Mouse (Mus musculus) heart, embryonic 10.5 days (tissue): ENCODE data around the gene Tmprss7. TPM values are rescaled to one million over a fixed set of nuclear protein-coding genes. Genes with fewer than 3 reads are reported as not detected.

Source experiments
- DNase-seq: peaks from one replicate; pipeline ENCODE4 v3.0.0-alpha.2; 2017; ENCODE audit warnings: low spot score
- H3K27ac ChIP-seq: fragments of 300-500 bp; sonication (generic); 2 replicates; pipeline ENCODE4 v1.5.1; 2016; ENCODE audit warnings: mild to moderate bottlenecking
- H3K27me3 ChIP-seq: fragments of 300-500 bp; sonication (generic); 2 replicates; pipeline ENCODE4 v1.6.1; 2016; ENCODE audit warnings: mild to moderate bottlenecking; ENCODE audit not compliant: poor library complexity, insufficient read depth, severe bottlenecking
- H3K36me3 ChIP-seq: fragments of 300-500 bp; sonication (generic); 2 replicates; pipeline ENCODE4 v1.6.1; 2016; ENCODE audit warnings: mild to moderate bottlenecking, moderate library complexity
- H3K4me1 ChIP-seq: fragments of 300-500 bp; sonication (generic); 2 replicates; pipeline ENCODE4 v1.6.1; 2016; ENCODE audit warnings: mild to moderate bottlenecking
- H3K4me3 ChIP-seq: fragments of 300-500 bp; sonication (generic); 2 replicates; pipeline ENCODE4 v1.5.1; 2016; ENCODE audit warnings: mild to moderate bottlenecking, moderate library complexity
- H3K9me3 ChIP-seq: fragments of 300-500 bp; sonication (generic); 2 replicates; pipeline ENCODE4 v1.6.1; 2016; ENCODE audit warnings: mild to moderate bottlenecking, moderate library complexity
- WGBS: fragments of 180-500 bp; shearing (Covaris S2); methylation state at CpG from one replicate; pipeline ENCODE4 v1.1.7; 2016; 5-methylcytosine and 5-hydroxymethylcytosine counted together
- polyA plus RNA-seq: library from polyadenylated mRNA; unstranded; fragments of >200 nt; fragmentation: Nextera tagmentation; extraction: Ambion mirVana; gene quantifications from 2 replicates; pipeline ENCODE4 v1.2.1, GENCODE M21; 2016

Gene Tmprss7
- polyA plus RNA-seq, 1 experiment from 2014 or later = not detected

GRCm38 (mm10) chr16:45635826-45636225 lies 57.6 kb downstream of the Tmprss7 start:
- H3K36me3 ChIP-seq = no peaks in the 10 kb centered on the region
- H3K4me1 ChIP-seq = no peaks in the 10 kb centered on the region
- no peaks in the 10 kb centered on the region for H3K27me3 ChIP-seq
- 83% methylated on average over 2 of the region's 2 CpGs for WGBS
- no peak overlapping the region for H3K27ac ChIP-seq
- no peaks in the 10 kb centered on the region for H3K9me3 ChIP-seq
- H3K4me3 ChIP-seq = no peak overlapping the region
- no peak for DNase-seq

GRCm38 (mm10) chr16:45632420-45632819 lies 61.0 kb downstream of the Tmprss7 start:
- H3K9me3 ChIP-seq = no peaks in the 10 kb centered on the region
- 87% methylated on average over 4 of the region's 4 CpGs for WGBS
- H3K4me1 ChIP-seq = peaks cover 7% of the 10 kb centered on the region; the same call in 1 of the 2 replicates
- no peak for DNase-seq
- H3K27ac ChIP-seq = no peak overlapping the region
- H3K36me3 ChIP-seq = no peaks in the 10 kb centered on the region
- H3K27me3 ChIP-seq = no peaks in the 10 kb centered on the region
- no peak overlapping the region for H3K4me3 ChIP-seq

DNA sequence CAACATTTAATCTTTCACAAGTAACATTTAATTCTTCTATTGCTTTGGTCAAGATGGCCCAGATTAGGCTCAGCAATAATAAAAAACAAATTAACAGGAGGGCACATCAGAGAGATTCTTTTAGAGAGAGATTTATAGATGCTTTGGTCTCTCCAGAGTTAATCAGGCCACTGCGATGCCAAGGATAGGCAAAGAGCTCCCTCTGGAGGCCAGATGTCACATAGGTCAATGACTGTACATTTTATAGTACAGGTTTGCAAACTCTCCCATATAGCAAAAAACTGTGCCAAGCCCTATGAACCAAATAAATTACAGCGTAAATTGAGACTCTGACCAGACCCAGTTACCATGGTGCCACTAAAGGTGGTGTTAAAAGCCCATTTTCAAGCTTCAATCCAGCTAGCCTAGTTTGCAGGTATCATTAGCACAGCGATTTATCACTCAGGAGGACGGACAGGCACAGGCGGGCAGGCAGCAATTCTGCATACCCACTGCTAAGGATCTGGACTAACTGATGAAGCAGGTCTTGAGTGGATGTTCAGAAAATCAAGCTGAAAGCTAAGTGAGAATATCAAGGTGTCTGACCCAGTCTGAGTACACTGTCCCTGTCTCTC lies 63.0 kb downstream of the Tmprss7 start:
- peak; percentile 73 for DNase-seq
- no peak overlapping the region for H3K27ac ChIP-seq
- 57% methylated on average over 5 of the region's 5 CpGs for WGBS

DNA sequence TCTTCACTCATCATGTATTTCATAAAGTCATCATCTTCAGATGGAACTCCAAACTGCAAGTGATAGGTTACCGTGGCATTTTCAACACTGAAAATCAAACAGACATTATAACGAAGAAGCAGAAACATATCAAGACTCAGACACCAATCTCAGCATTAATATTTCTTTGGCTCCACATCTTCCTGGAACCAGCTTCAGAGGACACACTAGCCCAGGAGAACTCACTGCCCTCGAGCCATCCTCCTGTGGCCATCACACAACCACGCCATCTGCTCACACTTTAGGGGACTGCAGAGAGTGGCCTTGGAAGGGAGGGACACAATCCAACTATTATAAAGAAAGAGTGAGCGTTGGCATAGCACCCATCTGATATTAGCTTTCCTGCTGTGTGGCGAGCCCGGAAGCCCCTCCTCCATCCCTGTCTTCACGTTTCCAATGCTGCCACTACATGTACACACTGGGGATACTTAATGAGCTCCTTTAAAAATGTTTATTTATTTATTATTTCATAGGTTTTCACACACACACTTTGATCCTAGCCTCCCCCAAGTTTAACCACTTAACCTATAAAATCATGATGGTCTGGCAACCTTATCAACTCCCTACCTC lies 63.9 kb downstream of the Tmprss7 start:
- Histone ChIP-seq H3K36me3 (no peaks in the 10 kb centered on the region), H3K4me1 (peaks cover 7% of the 10 kb centered on the region; the same call in 1 of the 2 replicates), H3K27ac (no peak overlapping the region), H3K4me3 (no peak overlapping the region), H3K9me3 (no peaks in the 10 kb centered on the region), H3K27me3 (no peaks in the 10 kb centered on the region)
- WGBS = 67% methylated on average over 8 of the region's 8 CpGs
- peak; percentile 69 for DNase-seq

More for the DNA sequence above, 63.0 kb downstream of the Tmprss7 start:
- Histone ChIP-seq H3K36me3 (no peaks in the 10 kb centered on the region), H3K9me3 (no peaks in the 10 kb centered on the region), H3K27me3 (no peaks in the 10 kb centered on the region), H3K4me1 (peaks cover 7% of the 10 kb centered on the region; the same call in 1 of the 2 replicates), H3K4me3 (no peak overlapping the region)

DNA sequence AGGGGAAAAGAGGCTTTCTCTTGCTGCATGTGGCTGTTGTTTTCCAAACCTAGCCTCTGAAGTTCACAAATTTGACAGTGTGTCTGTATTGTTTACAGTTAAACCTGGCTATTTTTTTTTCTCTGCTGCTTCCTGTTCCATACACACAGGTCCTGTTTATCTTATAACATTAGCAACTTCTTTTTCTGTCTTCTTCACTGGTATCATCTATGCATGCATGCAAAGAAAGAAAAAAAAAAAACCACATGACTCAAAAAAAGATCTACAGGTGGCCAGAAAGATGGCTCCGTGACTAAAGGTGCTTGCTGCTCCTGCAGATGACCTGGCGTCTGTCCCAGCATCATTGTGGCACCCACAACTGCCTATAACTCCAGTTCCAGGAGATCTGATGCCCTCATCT lies 68.1 kb downstream of the Tmprss7 start:
- 90% methylated on average over 2 of the region's 2 CpGs for WGBS
- Histone ChIP-seq H3K9me3 (no peaks in the 10 kb centered on the region), H3K27me3 (no peaks in the 10 kb centered on the region), H3K4me1 (peaks cover 9% of the 10 kb centered on the region; the same call in 1 of the 2 replicates), H3K27ac (no peak overlapping the region), H3K4me3 (no peak overlapping the region), H3K36me3 (no peaks in the 10 kb centered on the region)
- no peak for DNase-seq

GRCm38 (mm10) chr16:45624791-45625190 lies 68.7 kb downstream of the Tmprss7 start:
- 78% methylated on average over 2 of the region's 2 CpGs for WGBS
- H3K27ac ChIP-seq = 0 out of 2 replicates have a peak overlapping the region, but pooled peaks have one; percentile 6
- no peak for DNase-seq

DNA sequence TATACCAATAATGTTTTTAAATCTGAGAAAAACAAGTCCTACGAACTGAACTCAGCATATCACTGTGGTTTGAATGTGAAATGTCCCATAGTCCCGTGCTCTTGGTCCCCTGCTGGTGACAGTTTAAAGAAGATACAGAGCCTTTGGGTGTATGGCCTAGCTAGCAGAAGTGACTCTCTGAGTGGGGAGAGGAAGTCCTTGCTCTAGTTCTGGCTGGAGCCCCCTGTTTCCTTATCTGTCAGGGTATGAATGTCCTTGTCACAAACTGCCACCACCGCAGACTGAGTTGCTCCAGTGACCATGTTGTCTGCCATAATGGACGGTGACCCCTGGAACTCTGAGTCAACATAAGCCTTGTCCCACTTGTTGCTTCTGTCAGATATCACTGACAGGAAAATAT lies 70.2 kb downstream of the Tmprss7 start:
- no peak overlapping the region for H3K27ac ChIP-seq
- WGBS = 63% methylated on average over 4 of the region's 4 CpGs

More at GRCm38 (mm10) chr16:45624791-45625190, 68.7 kb downstream of the Tmprss7 start:
- Histone ChIP-seq H3K4me3 (no peak overlapping the region), H3K9me3 (no peaks in the 10 kb centered on the region), H3K36me3 (no peaks in the 10 kb centered on the region), H3K4me1 (peaks cover 13% of the 10 kb centered on the region; the same call in 1 of the 2 replicates), H3K27me3 (no peaks in the 10 kb centered on the region)

GRCm38 (mm10) chr16:45619751-45620375 lies 73.6 kb downstream of the Tmprss7 start:
- 44% methylated on average over 8 of the region's 8 CpGs for WGBS
- no peak for DNase-seq
- H3K36me3 ChIP-seq = no peaks in the 10 kb centered on the region
- H3K4me3 ChIP-seq = no peak overlapping the region
- H3K27me3 ChIP-seq = no peaks in the 10 kb centered on the region
- peaks cover 7% of the 10 kb centered on the region; the same call in 1 of the 2 replicates for H3K4me1 ChIP-seq
- H3K27ac ChIP-seq = no peak overlapping the region; the same call in 1 of the 2 replicates
- H3K9me3 ChIP-seq = no peaks in the 10 kb centered on the region

More for the DNA sequence above, 70.2 kb downstream of the Tmprss7 start:
- Histone ChIP-seq H3K4me1 (peaks cover 12% of the 10 kb centered on the region; the same call in 1 of the 2 replicates), H3K4me3 (no peak overlapping the region), H3K9me3 (no peaks in the 10 kb centered on the region), H3K36me3 (no peaks in the 10 kb centered on the region), H3K27me3 (no peaks in the 10 kb centered on the region)
- peak; percentile 11 for DNase-seq

- 81% methylated on average over 1 of the region's 1 CpGs for WGBS
- Histone ChIP-seq H3K4me3 (no peak overlapping the region), H3K36me3 (no peaks in the 10 kb centered on the region), H3K27me3 (no peaks in the 10 kb centered on the region), H3K9me3 (no peaks in the 10 kb centered on the region), H3K27ac (no peak overlapping the region), H3K4me1 (peaks cover 5% of the 10 kb centered on the region; the same call in 1 of the 2 replicates)
- no peak for DNase-seq
Measured at GRCm38 (mm10) chr16:45615944-45616343, 77.5 kb downstream of the Tmprss7 start.

GRCm38 (mm10) chr16:45613247-45613646 lies 80.2 kb downstream of the Tmprss7 start:
- DNase-seq = no peak
- Histone ChIP-seq H3K9me3 (no peaks in the 10 kb centered on the region), H3K27ac (no peak overlapping the region), H3K36me3 (no peaks in the 10 kb centered on the region), H3K4me1 (no peaks in the 10 kb centered on the region), H3K4me3 (no peak overlapping the region), H3K27me3 (no peaks in the 10 kb centered on the region)
- 70% methylated on average over 2 of the region's 2 CpGs for WGBS

GRCm38 (mm10) chr16:45610267-45610666 lies 83.2 kb downstream of the Tmprss7 start, which contains the start of gene Gcsam:
Gcsam (plus strand) TSS chr16:45610380.
- WGBS = 62% methylated on average over 4 of the region's 4 CpGs
- DNase-seq = no peak
- no peaks in the 10 kb centered on the region for H3K36me3 ChIP-seq

DNA sequence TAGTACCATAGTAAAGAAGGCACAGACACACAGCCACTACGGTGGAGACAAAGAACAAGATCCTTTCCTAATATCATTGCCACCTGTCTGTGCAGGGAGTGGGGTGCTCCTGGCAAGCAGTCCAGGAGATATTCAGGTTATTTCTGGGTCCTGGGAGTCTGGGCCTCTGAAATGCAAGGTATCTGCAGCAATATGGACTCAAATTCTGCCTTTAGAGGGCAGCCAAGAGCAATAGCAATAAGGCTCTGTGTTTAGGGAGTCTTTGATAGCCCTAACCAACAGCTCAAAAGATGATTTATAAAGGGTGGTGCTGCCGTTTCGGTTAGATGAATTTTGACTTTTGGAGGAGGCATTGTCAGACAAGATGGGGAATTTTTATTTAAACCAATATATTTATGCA lies 84.2 kb downstream of the Tmprss7 start:
- no peak overlapping the region for H3K4me3 ChIP-seq
- H3K4me1 ChIP-seq = no peaks in the 10 kb centered on the region
- 70% methylated on average over 3 of the region's 3 CpGs for WGBS
- H3K36me3 ChIP-seq = no peaks in the 10 kb centered on the region
- DNase-seq = no peak
- H3K27ac ChIP-seq = no peak overlapping the region
- H3K9me3 ChIP-seq = no peaks in the 10 kb centered on the region
- no peaks in the 10 kb centered on the region for H3K27me3 ChIP-seq

More at GRCm38 (mm10) chr16:45610267-45610666, 83.2 kb downstream of the Tmprss7 start, which contains the start of gene Gcsam:
- Histone ChIP-seq H3K9me3 (no peaks in the 10 kb centered on the region), H3K27ac (no peak within 1 kb of the TSS), H3K4me3 (no peak within 1 kb of the TSS), H3K27me3 (no peaks in the 10 kb centered on the region), H3K4me1 (no peaks in the 10 kb centered on the region)

- no peak overlapping the region for H3K27ac ChIP-seq
Measured at GRCm38 (mm10) chr16:45608481-45608954, 84.9 kb downstream of the Tmprss7 start.

More at GRCm38 (mm10) chr16:45608481-45608954, 84.9 kb downstream of the Tmprss7 start:
- Histone ChIP-seq H3K36me3 (no peaks in the 10 kb centered on the region), H3K27me3 (no peaks in the 10 kb centered on the region), H3K9me3 (no peaks in the 10 kb centered on the region), H3K4me3 (no peak overlapping the region), H3K4me1 (no peaks in the 10 kb centered on the region)
- no peak for DNase-seq
- 48% methylated on average over 4 of the region's 4 CpGs for WGBS
